Mouse (Mus musculus): Measurements from ENCODE around the gene Wdr24. TPM values are rescaled to one million over a fixed set of nuclear protein-coding genes. Genes with fewer than 3 reads are reported as not detected.

Wdr24 gene
- polyA plus RNA-seq, 1 experiment from 2014 or later: 26.5 TPM

DNA sequence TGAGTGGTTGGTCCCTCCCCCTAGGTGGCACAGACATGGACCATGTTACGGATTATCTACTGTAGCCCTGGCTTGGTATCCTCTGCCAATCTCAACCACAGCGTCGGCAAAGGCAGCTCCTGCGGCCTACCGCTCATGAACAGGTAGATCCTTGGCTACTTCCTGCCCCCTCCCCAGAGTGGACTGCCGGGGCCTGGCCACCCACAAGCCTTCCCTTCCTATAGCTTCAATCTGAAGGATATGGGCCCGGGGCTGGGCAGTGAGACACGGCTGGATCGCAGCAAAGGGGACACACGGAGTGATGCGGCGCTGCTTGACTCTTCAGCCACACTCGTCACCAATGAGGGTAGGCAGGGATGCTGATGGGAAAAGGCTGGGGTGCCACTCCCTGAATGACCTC lies 3.6 kb downstream of the Wdr24 start:
- ATAC-seq (ENCODE audit: low FRiP score): no peak

DNA sequence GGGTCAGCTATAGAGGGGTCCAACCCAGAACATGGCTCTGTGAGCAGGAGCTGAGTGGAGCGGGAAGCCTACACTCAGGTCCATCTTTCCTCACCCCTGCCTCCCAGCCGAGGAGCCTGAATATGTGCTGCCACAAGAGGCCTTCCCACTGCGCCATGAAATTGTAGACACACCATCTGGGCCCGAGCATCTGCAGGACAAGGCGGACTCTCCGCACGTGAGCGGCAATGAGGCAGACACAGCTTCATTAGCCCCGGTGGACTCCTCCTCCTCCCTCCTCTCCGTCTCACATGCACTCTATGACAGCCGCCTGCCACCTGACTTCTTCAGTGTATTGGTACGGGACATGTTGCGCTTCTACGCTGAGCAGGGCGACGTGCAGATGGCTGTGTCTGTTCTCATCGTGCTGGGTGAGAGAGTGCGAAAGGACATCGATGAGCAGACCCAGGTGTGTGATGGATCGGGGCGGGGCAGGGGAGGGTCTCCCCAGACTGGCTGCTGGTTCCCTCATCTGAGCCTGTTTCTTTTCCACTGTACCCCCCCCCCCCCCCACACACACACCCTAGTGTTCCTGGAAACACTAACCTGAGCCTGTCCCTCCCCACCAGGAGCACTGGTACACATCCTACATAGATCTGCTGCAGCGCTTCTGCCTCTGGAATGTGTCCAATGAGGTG lies 4.3 kb downstream of the Wdr24 start:
- Histone ChIP-seq H3K9ac (replicated peaks) (peak overlapping the region; percentile 77; the same call in 1 of the 2 replicates), H3K36me3 (peaks cover 43% of the 10 kb centered on the region), H3K27ac (replicated peaks) (0 out of 2 replicates have a peak overlapping the region, but pooled peaks have one; percentile 94), H3K9me3 (replicated peaks) (no peaks in the 10 kb centered on the region), H3K4me3 (replicated peaks) (no peak overlapping the region), H3K4me2 (peak overlapping the region; percentile 98; the same call in 1 of the 2 replicates), H3K4me1 (peaks cover 85% of the 10 kb centered on the region), H3K27me3 (replicated peaks) (no peaks in the 10 kb centered on the region)
- no peak for ATAC-seq (ENCODE audit: low FRiP score)
- 84% methylated on average over 22 of the region's 22 CpGs for WGBS

More for the DNA sequence above, 3.6 kb downstream of the Wdr24 start:
- WGBS: 96% methylated on average over 13 of the region's 13 CpGs
- peaks cover 43% of the 10 kb centered on the region for H3K36me3 ChIP-seq
- H3K4me1 ChIP-seq: peaks cover 83% of the 10 kb centered on the region
- H3K9me3 ChIP-seq (replicated peaks): no peaks in the 10 kb centered on the region
- 0 out of 2 replicates have a peak overlapping the region, but pooled peaks have one; percentile 7 for H3K9ac ChIP-seq (replicated peaks)
- H3K4me2 ChIP-seq: no peak overlapping the region
- H3K4me3 ChIP-seq (replicated peaks): no peak overlapping the region
- H3K27ac ChIP-seq (replicated peaks): no peak overlapping the region
- H3K27me3 ChIP-seq (replicated peaks): no peaks in the 10 kb centered on the region

DNA sequence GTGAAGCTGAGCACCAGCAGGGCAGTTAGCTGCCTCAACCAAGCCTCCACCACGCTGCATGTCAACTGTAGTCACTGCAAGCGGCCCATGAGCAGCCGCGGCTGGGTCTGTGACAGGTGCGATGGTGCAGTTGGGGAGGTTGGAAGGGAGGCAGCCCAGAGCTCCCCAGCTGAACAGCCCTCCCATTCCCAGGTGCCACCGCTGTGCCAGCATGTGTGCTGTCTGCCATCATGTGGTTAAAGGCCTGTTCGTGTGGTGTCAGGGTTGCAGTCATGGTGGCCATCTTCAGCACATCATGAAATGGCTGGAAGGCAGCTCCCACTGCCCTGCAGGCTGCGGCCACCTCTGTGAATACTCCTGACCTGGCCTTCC lies 4.8 kb downstream of the Wdr24 start:
- WGBS: 83% methylated on average over 8 of the region's 8 CpGs
- Histone ChIP-seq H3K9ac (replicated peaks) (peak overlapping the region; percentile 77), H3K27me3 (replicated peaks) (no peaks in the 10 kb centered on the region), H3K36me3 (peaks cover 43% of the 10 kb centered on the region), H3K27ac (replicated peaks) (peak overlapping the region; percentile 94), H3K4me3 (replicated peaks) (peak overlapping the region; percentile 65), H3K4me1 (peaks cover 81% of the 10 kb centered on the region), H3K4me2 (peak overlapping the region; percentile 98), H3K9me3 (replicated peaks) (no peaks in the 10 kb centered on the region)
- no peak for ATAC-seq (ENCODE audit: low FRiP score)

DNA sequence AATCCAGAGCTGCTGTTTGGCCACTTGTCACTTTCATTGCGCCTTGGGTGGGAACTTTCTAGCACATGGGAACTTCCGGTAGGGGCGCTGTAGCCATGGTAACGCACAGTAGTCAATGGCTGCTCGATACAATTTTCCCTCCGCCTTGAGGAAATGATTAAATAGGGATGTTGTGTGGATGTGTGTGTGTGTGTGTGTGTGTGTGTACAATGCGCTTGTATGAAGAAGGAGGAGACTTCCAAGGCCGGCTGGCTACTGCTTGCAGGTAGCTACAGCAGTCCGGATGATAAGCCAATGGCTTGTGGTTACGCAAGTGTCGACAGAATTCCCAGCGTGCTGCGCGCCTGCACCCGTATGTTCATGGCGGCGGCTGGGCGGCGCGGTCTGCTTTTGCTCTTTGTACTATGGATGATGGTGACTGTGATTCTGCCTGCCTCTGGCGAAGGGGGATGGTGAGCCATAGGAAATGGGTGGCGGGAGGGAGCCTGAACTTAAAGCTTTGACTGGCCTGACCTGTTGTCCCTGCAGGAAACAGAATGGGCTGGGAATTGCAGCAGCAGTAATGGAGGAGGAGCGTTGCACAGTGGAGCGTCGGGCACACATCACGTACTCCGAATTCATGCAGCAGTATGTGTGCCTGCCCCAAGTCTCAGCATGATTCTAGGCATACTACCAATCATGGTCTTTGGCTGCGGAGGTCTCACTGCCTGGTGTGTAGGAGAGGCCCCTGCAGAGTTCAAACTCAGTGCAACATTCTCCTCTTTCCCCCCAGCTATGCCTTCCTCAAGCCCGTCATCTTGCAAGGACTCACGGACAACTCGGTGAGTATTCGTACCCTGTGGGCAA lies 5.5 kb downstream of the Wdr24 start, which contains the start of gene Jmjd8:
Gene Jmjd8 (plus strand): TSS at position 156 of the 846 bp plus-strand sequence.
- Histone ChIP-seq H3K27ac (replicated peaks) (peak within 1 kb of the TSS; percentile 94), H3K36me3 (peaks cover 43% of the 10 kb centered on the region), H3K9ac (replicated peaks) (peak within 1 kb of the TSS; percentile 77), H3K4me1 (peaks cover 85% of the 10 kb centered on the region), H3K9me3 (replicated peaks) (no peaks in the 10 kb centered on the region), H3K4me3 (replicated peaks) (peak within 1 kb of the TSS; percentile 65), H3K27me3 (replicated peaks) (no peaks in the 10 kb centered on the region), H3K4me2 (peak within 1 kb of the TSS; percentile 98)
- WGBS: 2% methylated on average over 32 of the region's 32 CpGs
- peak; percentile 53 for ATAC-seq (ENCODE audit: low FRiP score)

DNA sequence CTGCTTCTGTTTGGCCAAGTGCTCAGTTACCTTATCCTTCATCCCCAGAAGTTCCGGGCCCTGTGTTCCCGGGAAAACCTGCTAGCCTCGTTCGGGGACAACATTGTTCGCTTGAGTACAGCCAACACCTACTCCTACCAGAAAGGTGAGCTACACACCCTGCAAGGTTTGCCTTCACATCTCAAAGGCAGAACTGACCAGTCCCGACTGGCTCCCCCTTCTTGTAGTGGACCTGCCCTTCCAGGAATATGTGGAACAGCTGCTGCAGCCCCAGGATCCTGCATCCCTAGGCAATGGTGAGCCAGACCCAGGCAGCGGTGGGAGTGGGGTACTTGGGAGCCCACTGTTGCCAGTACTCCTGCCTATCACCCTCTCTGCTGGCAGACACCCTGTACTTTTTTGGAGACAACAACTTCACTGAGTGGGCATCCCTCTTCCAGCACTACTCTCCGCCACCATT lies 6.2 kb downstream of the Wdr24 start:
- Histone ChIP-seq H3K27ac (replicated peaks) (peak overlapping the region; percentile 94), H3K4me1 (peaks cover 85% of the 10 kb centered on the region), H3K9me3 (replicated peaks) (no peaks in the 10 kb centered on the region), H3K4me2 (peak overlapping the region; percentile 98), H3K27me3 (replicated peaks) (no peaks in the 10 kb centered on the region), H3K4me3 (replicated peaks) (peak overlapping the region; percentile 65), H3K36me3 (peaks cover 43% of the 10 kb centered on the region), H3K9ac (replicated peaks) (peak overlapping the region; percentile 77)
- no peak for ATAC-seq (ENCODE audit: low FRiP score)
- WGBS: 34% methylated on average over 8 of the region's 8 CpGs

DNA sequence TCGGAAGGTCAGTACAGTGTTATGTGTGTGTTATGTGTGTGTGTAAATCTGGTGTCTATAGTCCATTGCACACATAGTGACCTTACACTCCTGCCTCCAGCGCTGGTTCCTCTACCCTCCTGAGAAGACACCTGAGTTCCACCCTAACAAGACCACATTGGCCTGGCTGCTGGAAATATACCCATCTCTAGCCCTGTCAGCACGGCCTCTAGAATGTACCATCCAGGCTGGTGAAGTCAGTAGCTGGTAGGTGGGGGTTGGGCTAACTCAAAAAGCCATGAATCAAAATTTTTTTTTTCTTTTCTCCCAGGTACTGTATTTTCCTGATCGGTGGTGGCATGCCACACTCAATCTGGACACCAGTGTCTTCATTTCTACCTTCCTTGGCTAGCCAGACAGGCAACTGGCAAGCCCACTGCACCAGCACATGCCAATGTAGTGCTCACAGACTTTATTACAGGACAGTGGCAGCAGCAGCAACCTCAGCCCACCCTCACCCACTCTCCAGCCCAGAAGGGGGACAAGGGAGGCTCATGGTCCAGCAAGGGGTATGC lies 6.8 kb downstream of the Wdr24 start:
- peak overlapping the region; percentile 77; the same call in 1 of the 2 replicates for H3K9ac ChIP-seq (replicated peaks)
- no peaks in the 10 kb centered on the region for H3K27me3 ChIP-seq (replicated peaks)
- WGBS: 85% methylated on average over 4 of the region's 4 CpGs

DNA sequence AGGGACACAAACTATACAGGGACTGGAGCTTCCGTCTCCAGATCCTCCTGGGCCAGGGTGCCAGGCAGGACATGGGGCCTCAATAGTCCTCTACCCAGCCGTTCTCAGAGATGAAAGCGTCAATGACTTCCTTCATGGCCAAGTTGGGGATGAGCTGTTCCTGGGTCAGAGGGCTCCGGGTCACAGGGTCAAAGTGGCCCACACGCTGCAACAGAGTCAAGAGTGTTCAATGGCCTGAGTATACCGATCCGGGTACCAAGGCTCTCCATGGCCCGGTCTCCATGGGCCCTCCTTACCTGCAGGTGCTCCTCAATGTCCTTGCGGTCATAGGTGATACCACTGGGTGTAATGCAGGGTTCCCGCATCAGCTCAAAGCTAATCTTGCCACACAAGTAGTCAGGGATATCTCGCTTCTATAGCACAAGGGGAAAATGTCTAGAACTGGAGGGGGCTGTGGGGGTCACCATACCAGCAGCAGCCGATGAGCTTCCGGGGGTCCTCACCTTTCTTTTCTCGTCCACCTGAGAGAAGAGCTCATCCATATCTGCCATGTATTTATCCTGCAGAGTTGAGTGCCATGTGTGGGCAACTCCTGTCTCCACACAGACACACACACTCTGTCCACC lies 7.5 kb downstream of the Wdr24 start:
- peaks cover 48% of the 10 kb centered on the region for H3K36me3 ChIP-seq
- no peak overlapping the region for H3K27ac ChIP-seq (replicated peaks)
- ATAC-seq (ENCODE audit: low FRiP score): no peak
- H3K4me2 ChIP-seq: peak overlapping the region; percentile 98
- WGBS: 86% methylated on average over 14 of the region's 14 CpGs
- no peaks in the 10 kb centered on the region for H3K27me3 ChIP-seq (replicated peaks)
- peaks cover 85% of the 10 kb centered on the region for H3K4me1 ChIP-seq
- no peaks in the 10 kb centered on the region for H3K9me3 ChIP-seq (replicated peaks)
- H3K4me3 ChIP-seq (replicated peaks): peak overlapping the region; percentile 92
- H3K9ac ChIP-seq (replicated peaks): 0 out of 2 replicates have a peak overlapping the region, but pooled peaks have one; percentile 92

More for the DNA sequence above, 6.8 kb downstream of the Wdr24 start:
- Histone ChIP-seq H3K4me2 (peak overlapping the region; percentile 98), H3K36me3 (peaks cover 46% of the 10 kb centered on the region), H3K27ac (replicated peaks) (no peak overlapping the region), H3K9me3 (replicated peaks) (no peaks in the 10 kb centered on the region), H3K4me1 (peaks cover 85% of the 10 kb centered on the region), H3K4me3 (replicated peaks) (peak overlapping the region; percentile 92)
- no peak for ATAC-seq (ENCODE audit: low FRiP score)

DNA sequence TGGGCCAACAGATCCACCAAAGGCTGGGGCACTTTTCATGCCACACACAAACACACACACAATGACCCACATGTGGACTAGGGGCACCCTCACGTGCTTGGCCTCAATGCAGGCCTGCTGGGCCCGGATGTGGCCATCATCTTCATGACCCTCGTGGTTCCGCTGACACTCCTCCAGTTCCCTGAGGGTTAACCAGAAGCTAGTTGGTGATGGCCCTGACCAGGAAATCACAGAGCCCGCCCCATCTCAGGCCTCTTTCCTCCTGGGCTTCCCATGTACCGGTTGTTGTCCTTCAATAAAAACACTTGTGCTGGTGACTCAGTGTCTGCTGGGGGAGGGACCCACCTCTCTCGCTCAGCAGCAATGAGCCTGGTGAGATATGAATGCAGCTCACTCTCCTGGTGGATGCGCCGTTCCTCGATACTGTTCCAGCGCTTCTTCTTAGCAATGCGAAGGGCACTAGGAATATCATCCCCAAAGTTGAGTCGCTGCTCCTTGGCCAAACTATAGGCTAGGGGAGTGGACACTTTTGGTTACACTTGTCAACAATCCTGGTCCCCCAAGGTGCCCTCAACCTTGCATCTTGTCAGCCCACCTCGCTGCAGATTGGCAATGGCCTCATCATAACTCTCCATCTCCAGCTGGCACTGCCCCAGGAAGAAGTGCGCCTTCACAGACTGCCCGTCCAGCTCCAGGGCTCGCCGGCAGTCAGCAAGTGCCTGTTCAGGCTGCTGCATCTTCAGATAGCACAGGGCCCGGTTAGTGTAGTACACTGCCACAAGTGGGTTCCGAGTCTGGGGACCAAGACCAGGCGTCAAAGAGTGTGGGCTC lies 8.2 kb downstream of the Wdr24 start:
- WGBS: 57% methylated on average over 21 of the region's 21 CpGs
- peak overlapping the region; percentile 99 for H3K27ac ChIP-seq (replicated peaks)
- no peaks in the 10 kb centered on the region for H3K9me3 ChIP-seq (replicated peaks)
- H3K9ac ChIP-seq (replicated peaks): peak overlapping the region; percentile 92
- peaks cover 85% of the 10 kb centered on the region for H3K4me1 ChIP-seq
- peaks cover 41% of the 10 kb centered on the region for H3K36me3 ChIP-seq
- peak overlapping the region; percentile 98 for H3K4me2 ChIP-seq
- H3K4me3 ChIP-seq (replicated peaks): peak overlapping the region; percentile 92
- no peaks in the 10 kb centered on the region for H3K27me3 ChIP-seq (replicated peaks)
- no peak for ATAC-seq (ENCODE audit: low FRiP score)

DNA sequence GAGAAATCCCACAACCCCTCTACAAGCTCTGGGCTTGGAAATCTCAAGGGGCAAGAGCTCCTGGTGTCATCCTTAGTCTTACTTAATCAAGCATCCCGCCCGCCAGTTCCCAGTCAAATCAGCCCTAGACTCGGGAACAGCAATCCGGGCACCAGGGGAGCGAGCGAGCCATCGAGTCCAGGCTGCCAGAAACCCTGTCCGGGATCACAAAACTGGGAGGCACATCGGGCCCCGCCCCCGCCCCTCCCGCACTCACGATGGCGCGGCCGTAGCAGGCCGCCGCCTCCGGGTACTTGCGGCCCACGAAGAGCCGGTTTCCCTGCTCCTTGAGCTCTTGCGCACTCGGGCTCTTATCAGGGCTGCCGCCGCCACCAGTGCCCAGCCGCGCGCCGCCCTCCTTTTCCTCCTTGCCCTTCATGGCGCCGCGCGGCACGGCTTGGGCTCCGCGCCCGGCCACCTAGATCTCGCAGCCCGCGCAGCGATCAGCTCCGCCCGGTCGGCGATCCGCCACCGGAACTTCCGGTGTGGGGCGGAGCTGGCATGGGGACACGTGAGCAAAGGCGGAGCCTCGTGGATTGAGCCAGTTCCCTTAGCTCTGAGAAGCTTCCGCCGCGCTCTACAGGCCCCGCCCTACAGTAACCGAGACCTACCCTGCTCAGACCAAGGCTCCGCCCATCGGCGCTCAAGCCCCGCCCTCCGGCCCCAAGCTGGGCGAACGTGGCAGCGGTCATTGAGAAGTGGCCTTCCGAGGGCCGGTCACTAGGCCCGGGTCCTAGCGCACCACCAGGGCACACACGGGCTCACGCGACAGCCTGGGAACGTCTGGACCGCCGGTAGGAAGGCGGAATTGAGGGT lies 9.2 kb downstream of the Wdr24 start:
- H3K9me3 ChIP-seq (replicated peaks): no peaks in the 10 kb centered on the region
- H3K27ac ChIP-seq (replicated peaks): peak overlapping the region; percentile 99
- peak overlapping the region; percentile 92 for H3K9ac ChIP-seq (replicated peaks)
- H3K27me3 ChIP-seq (replicated peaks): no peaks in the 10 kb centered on the region
- peak; percentile 91 for ATAC-seq (ENCODE audit: low FRiP score)
- peak overlapping the region; percentile 98 for H3K4me2 ChIP-seq
- H3K36me3 ChIP-seq: peaks cover 31% of the 10 kb centered on the region
- 0% methylated on average over 71 of the region's 77 CpGs for WGBS
- H3K4me1 ChIP-seq: peaks cover 85% of the 10 kb centered on the region
- H3K4me3 ChIP-seq (replicated peaks): peak overlapping the region; percentile 92

DNA sequence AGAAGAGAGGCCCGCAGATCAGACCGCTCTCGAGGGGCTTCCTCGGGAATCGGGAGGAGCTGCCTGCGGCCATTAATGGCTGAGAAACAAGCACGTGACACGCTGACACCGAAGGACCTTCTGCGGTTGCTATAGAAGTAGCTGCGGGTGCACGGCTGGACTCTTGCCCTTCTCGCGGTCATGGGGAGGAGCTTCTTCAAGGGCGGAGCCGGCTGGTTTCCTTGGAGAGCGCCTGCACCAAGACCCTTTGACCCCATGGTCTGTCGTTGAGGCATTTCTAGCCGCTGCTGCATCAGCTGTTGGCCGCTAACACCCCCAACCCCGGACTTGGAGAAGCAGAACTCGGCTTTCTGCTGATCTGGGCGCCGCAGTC lies 9.8 kb downstream of the Wdr24 start, which contains the start of gene Stub1:
Gene Stub1 (minus strand): TSS at position 114 of the 373 bp plus-strand sequence.
- H3K4me1 ChIP-seq: peaks cover 85% of the 10 kb centered on the region
- 0% methylated on average over 24 of the region's 24 CpGs for WGBS
- H3K27me3 ChIP-seq (replicated peaks): no peaks in the 10 kb centered on the region
- no peaks in the 10 kb centered on the region for H3K9me3 ChIP-seq (replicated peaks)
- peak within 1 kb of the TSS; percentile 92 for H3K4me3 ChIP-seq (replicated peaks)
- peak within 1 kb of the TSS; percentile 92 for H3K9ac ChIP-seq (replicated peaks)
- peak; percentile 54 for ATAC-seq (ENCODE audit: low FRiP score)
- H3K4me2 ChIP-seq: peak within 1 kb of the TSS; percentile 98
- H3K36me3 ChIP-seq: peaks cover 32% of the 10 kb centered on the region
- H3K27ac ChIP-seq (replicated peaks): peak within 1 kb of the TSS; percentile 99
